Mouse (Mus musculus): ENCODE results near the gene Cfap54. TPM values are rescaled to one million over a fixed set of nuclear protein-coding genes. Genes with fewer than 3 reads are reported as not detected.

Cfap54 gene
- polyA plus RNA-seq, 1 experiment from 2014 or later = 0.40 TPM

- no peak overlapping the region for H3K4me3 ChIP-seq (ENCODE audit: low read length)
- ATAC-seq (ENCODE audit: low FRiP score, low TSS enrichment) = no peak
- H3K4me1 ChIP-seq (ENCODE audit: insufficient read depth, low read length) = no peaks in the 10 kb centered on the region
- no peak overlapping the region for H3K4me2 ChIP-seq (replicated peaks; ENCODE audit: low read depth, low read length)
- H3K27ac ChIP-seq (ENCODE audit: low read length) = no peak overlapping the region
- no peak overlapping the region for H3K9ac ChIP-seq (replicated peaks; ENCODE audit: low read length)
- H3K9me3 ChIP-seq (ENCODE audit: low read length) = peaks cover 5% of the 10 kb centered on the region; the same call in 1 of the 2 replicates
- no peaks in the 10 kb centered on the region for H3K27me3 ChIP-seq (ENCODE audit: insufficient read depth, low read length)
- WGBS = 94% methylated on average over 5 of the region's 5 CpGs
- H3K36me3 ChIP-seq (ENCODE audit: insufficient read depth, low read length) = no peaks in the 10 kb centered on the region
Observed at GRCm38 (mm10) chr10:92754359-92754758, 327.1 kb downstream of the Cfap54 start.

- Histone ChIP-seq H3K27ac (ENCODE audit: low read length) (no peak overlapping the region), H3K4me3 (ENCODE audit: low read length) (no peak overlapping the region), H3K36me3 (ENCODE audit: insufficient read depth, low read length) (no peaks in the 10 kb centered on the region), H3K4me1 (ENCODE audit: insufficient read depth, low read length) (no peaks in the 10 kb centered on the region), H3K27me3 (ENCODE audit: insufficient read depth, low read length) (no peaks in the 10 kb centered on the region), H3K4me2 (replicated peaks; ENCODE audit: low read depth, low read length) (no peak overlapping the region), H3K9ac (replicated peaks; ENCODE audit: low read length) (no peak overlapping the region), H3K9me3 (ENCODE audit: low read length) (peaks cover 3% of the 10 kb centered on the region; the same call in 1 of the 2 replicates)
- ATAC-seq (ENCODE audit: low FRiP score, low TSS enrichment) = no peak
- 86% methylated on average over 3 of the region's 3 CpGs for WGBS
Observed at GRCm38 (mm10) chr10:92730339-92730738, 351.1 kb downstream of the Cfap54 start.

- no peak overlapping the region for H3K4me2 ChIP-seq (replicated peaks; ENCODE audit: low read depth, low read length)
- 83% methylated on average over 3 of the region's 3 CpGs for WGBS
Observed at GRCm38 (mm10) chr10:92728723-92729122, 352.7 kb downstream of the Cfap54 start.

More at GRCm38 (mm10) chr10:92728723-92729122, 352.7 kb downstream of the Cfap54 start:
- H3K9me3 ChIP-seq (ENCODE audit: low read length) = peaks cover 9% of the 10 kb centered on the region; the same call in 1 of the 2 replicates
- H3K27me3 ChIP-seq (ENCODE audit: insufficient read depth, low read length) = no peaks in the 10 kb centered on the region
- no peak for ATAC-seq (ENCODE audit: low FRiP score, low TSS enrichment)
- H3K9ac ChIP-seq (replicated peaks; ENCODE audit: low read length) = no peak overlapping the region
- no peaks in the 10 kb centered on the region for H3K36me3 ChIP-seq (ENCODE audit: insufficient read depth, low read length)
- H3K27ac ChIP-seq (ENCODE audit: low read length) = no peak overlapping the region
- no peaks in the 10 kb centered on the region for H3K4me1 ChIP-seq (ENCODE audit: insufficient read depth, low read length)
- H3K4me3 ChIP-seq (ENCODE audit: low read length) = no peak overlapping the region

Other genes with a start within 250 kb of the Cfap54 start
- 12.8 and 14.6 TPM in 2 replicates for gene Cdk17, start 79.3 kb upstream of the Cfap54 start, polyA plus RNA-seq (2015; fragmentation: Nextera tagmentation; extraction: Ambion mirVana)
- 41.3 and 45.6 TPM in 2 replicates for gene Elk3, start 229.5 kb upstream of the Cfap54 start, polyA plus RNA-seq (2015; fragmentation: Nextera tagmentation; extraction: Ambion mirVana)

Data from kidney, embryonic 16.5 days (tissue).